Mouse (Mus musculus): ENCODE measurements at regions not wholly inside any gene's neighbourhood (a gene's known extent, or its start where the extent isn't known, plus 50 kb on each side); places are given as distances from the start of the nearest gene placed in this dataset.

GRCm38 (mm10) chr9:112839071-112839793 lies 603.5 kb upstream of the Arpp21 start:
- TF ChIP-seq E2F4 (IDR thresholded peaks at IDR 0.05; ENCODE audit: insufficient read depth): no peak
- TF ChIP-seq MAX (IDR thresholded peaks at IDR 0.05; ENCODE audit: low read depth): no peak
- TF ChIP-seq POLR2A (IDR thresholded peaks at IDR 0.05; ENCODE audit: insufficient read length, low read depth): no peak
- no peak for TF ChIP-seq USF1 (IDR thresholded peaks at IDR 0.05; ENCODE audit: low read depth)
- TF ChIP-seq SRF (IDR thresholded peaks at IDR 0.05; ENCODE audit: control insufficient read depth, insufficient read length, low read depth): no peak
- TF ChIP-seq CEBPB (IDR thresholded peaks at IDR 0.05; ENCODE audit: insufficient read depth, poor library complexity, severe bottlenecking): no peak
- TF ChIP-seq POLR2AphosphoS2 (IDR thresholded peaks at IDR 0.05; ENCODE audit: insufficient read length, low read depth): no peak
- TF ChIP-seq TCF12 (IDR thresholded peaks at IDR 0.05; ENCODE audit: insufficient read depth, poor library complexity, severe bottlenecking): no peak
- TF ChIP-seq REST (IDR thresholded peaks at IDR 0.05; ENCODE audit: insufficient read depth, insufficient read length): no peak

All from myocyte (in vitro differentiated cells).